Mouse (Mus musculus) kidney, embryonic 15.5 days (tissue): ENCODE measurements around the gene Hist2h2be. TPM values are rescaled to one million over a fixed set of nuclear protein-coding genes. Genes with fewer than 3 reads are reported as not detected.
"Not testable (repeated sequence)": the region's sequence is repeated elsewhere in the genome, so short reads cannot be mapped to it uniquely, and the experiment has no call there.

Source experiments
- ATAC-seq: fragments of 200-750 bp; cut with Nextera tagmentation; replicated peaks from 2 replicates; pipeline ENCODE4 v1.8.0; 2017; ENCODE audit warnings: moderate TSS enrichment; ENCODE audit not compliant: low FRiP score
- H3K27ac ChIP-seq: fragments of 300-500 bp; sonication (generic); 2 replicates; pipeline ENCODE4 v1.5.1; 2015; ENCODE audit warnings: mild to moderate bottlenecking, inconsistent platforms
- H3K27me3 ChIP-seq: fragments of 300-500 bp; sonication (generic); 2 replicates; pipeline ENCODE4 v1.6.1; 2015; ENCODE audit warnings: inconsistent platforms
- H3K36me3 ChIP-seq: fragments of 300-500 bp; sonication (generic); 2 replicates; pipeline ENCODE4 v1.6.1; 2015; ENCODE audit warnings: inconsistent platforms
- H3K4me1 ChIP-seq: fragments of 300-500 bp; sonication (generic); 2 replicates; pipeline ENCODE4 v1.6.1; 2015; ENCODE audit warnings: inconsistent platforms
- H3K4me2 ChIP-seq: fragments of 300-500 bp; sonication (generic); 2 replicates; pipeline ENCODE4 v1.6.1; 2015; ENCODE audit warnings: moderate library complexity, mild to moderate bottlenecking, inconsistent platforms
- H3K4me3 ChIP-seq: fragments of 300-500 bp; sonication (generic); replicated peaks from 2 replicates; pipeline ENCODE4 v1.5.1; 2015; ENCODE audit warnings: mild to moderate bottlenecking, inconsistent platforms
- H3K9ac ChIP-seq: fragments of 300-500 bp; sonication (generic); 2 replicates; pipeline ENCODE4 v1.6.1; 2015; ENCODE audit warnings: mild to moderate bottlenecking, inconsistent platforms
- H3K9me3 ChIP-seq: fragments of 300-500 bp; sonication (generic); replicated peaks from 2 replicates; pipeline ENCODE4 v1.6.1; 2016; ENCODE audit warnings: inconsistent platforms
- WGBS: fragments of 180-500 bp; shearing (Covaris S2); methylation state at CpG from one replicate; pipeline ENCODE4 v1.1.7; 2015; ENCODE audit warnings: mixed read lengths; 5-methylcytosine and 5-hydroxymethylcytosine counted together
- polyA plus RNA-seq: library from polyadenylated mRNA; unstranded; fragments of >200 nt; fragmentation: Nextera tagmentation; extraction: Ambion mirVana; gene quantifications from 2 replicates; pipeline ENCODE4 v1.2.1, GENCODE M21; 2015

Hist2h2be gene
- polyA plus RNA-seq, 1 experiment from 2014 or later = 12.2 TPM

- H3K27me3 ChIP-seq = no peaks in the 10 kb centered on the region
- H3K4me1 ChIP-seq = peaks cover 35% of the 10 kb centered on the region
- ATAC-seq = no peak
- H3K27ac ChIP-seq = peak overlapping the region; percentile 100
- H3K4me2 ChIP-seq = peak overlapping the region; percentile 66
- WGBS = 73% methylated on average over 7 of the region's 7 CpGs
- H3K36me3 ChIP-seq = no peaks in the 10 kb centered on the region
- H3K9ac ChIP-seq = peak overlapping the region; percentile 67; the same call in 1 of the 2 replicates
- H3K9me3 ChIP-seq = no peaks in the 10 kb centered on the region
- H3K4me3 ChIP-seq = 0 out of 2 replicates have a peak overlapping the region, but pooled peaks have one; percentile 54
These were observed 23.1 kb downstream of the Hist2h2be start for GRCm38 (mm10) chr3:96243921-96244572.

DNA sequence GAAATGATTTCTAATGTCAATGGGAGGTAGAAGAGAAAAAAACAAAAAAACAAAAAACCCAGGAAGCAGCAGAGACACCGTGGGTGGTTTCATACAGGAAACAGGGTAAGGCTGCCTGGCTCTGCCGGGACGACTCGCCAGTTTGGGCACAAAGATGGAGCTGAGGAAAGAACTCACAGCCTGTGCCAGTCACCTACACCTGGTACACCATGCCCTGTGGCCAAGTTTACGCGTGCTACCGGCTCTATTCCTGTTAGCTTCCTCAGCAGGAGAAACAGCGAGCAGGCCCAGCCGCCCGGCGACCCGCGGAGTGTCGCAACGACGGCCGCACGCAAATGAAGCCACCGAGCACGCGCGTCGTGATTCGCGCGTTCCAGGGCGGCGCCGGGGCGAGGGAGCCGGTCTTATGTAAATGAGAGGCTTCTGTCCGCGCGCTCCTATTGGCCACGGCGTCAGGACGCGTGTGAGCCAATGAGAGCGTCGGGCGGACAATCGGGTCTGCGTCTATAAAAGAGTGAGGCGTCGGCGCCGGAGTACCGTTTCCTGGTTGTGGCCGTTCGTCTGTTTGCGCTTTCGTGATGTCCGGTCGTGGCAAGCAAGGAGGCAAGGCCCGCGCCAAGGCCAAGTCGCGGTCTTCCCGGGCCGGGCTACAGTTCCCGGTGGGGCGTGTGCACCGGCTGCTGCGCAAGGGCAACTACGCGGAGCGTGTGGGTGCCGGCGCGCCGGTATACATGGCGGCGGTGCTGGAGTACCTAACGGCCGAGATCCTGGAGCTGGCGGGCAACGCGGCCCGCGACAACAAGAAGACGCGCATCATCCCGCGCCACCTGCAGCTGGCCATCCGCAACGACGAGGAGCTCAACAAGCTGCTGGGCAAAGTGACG, 24.3 kb downstream of the Hist2h2be start, which contains the start of gene Hist2h2aa1:
Hist2h2aa1 (plus strand) TSS at position 495 of the 884 bp plus-strand sequence.
- Histone ChIP-seq H3K27ac (peak within 1 kb of the TSS; percentile 100), H3K4me3 (peak within 1 kb of the TSS; percentile 54), H3K4me1 (peaks cover 44% of the 10 kb centered on the region), H3K9ac (peak within 1 kb of the TSS; percentile 67), H3K4me2 (peak within 1 kb of the TSS; percentile 66)
- H3K27me3 ChIP-seq, H3K36me3 ChIP-seq, H3K9me3 ChIP-seq: not testable (repeated sequence)
- ATAC-seq = peak; percentile 91
- under 1% methylated on average over 31 of the region's 88 CpGs for WGBS

- WGBS = 0% methylated on average over 10 of the region's 21 CpGs
- Histone ChIP-seq H3K27ac (peak overlapping the region; percentile 89), H3K4me2 (peak overlapping the region; percentile 41; the same call in 1 of the 2 replicates), H3K4me1 (peaks cover 46% of the 10 kb centered on the region), H3K4me3 (peak overlapping the region; percentile 37)
- not testable (repeated sequence) for ATAC-seq, H3K27me3 ChIP-seq, H3K9ac ChIP-seq, H3K36me3 ChIP-seq, H3K9me3 ChIP-seq
These were observed 25.1 kb downstream of the Hist2h2be start for GRCm38 (mm10) chr3:96246018-96246417.

- Histone ChIP-seq H3K27ac (peak within 1 kb of the TSS; percentile 89), H3K4me3 (peak within 1 kb of the TSS; percentile 50), H3K4me2 (peak within 1 kb of the TSS; percentile 57), H3K4me1 (peaks cover 47% of the 10 kb centered on the region), H3K9ac (peak within 1 kb of the TSS; percentile 58)
- H3K27me3 ChIP-seq, H3K9me3 ChIP-seq, H3K36me3 ChIP-seq: not testable (repeated sequence)
- WGBS = 0% methylated on average over 11 of the region's 47 CpGs
- peak; percentile 94 for ATAC-seq
These were observed 25.5 kb downstream of the Hist2h2be start, which contains the start of gene Hist2h3c1 for GRCm38 (mm10) chr3:96246427-96246856. Gene Hist2h3c1, plus strand, starts transcription at chr3:96246685.

DNA sequence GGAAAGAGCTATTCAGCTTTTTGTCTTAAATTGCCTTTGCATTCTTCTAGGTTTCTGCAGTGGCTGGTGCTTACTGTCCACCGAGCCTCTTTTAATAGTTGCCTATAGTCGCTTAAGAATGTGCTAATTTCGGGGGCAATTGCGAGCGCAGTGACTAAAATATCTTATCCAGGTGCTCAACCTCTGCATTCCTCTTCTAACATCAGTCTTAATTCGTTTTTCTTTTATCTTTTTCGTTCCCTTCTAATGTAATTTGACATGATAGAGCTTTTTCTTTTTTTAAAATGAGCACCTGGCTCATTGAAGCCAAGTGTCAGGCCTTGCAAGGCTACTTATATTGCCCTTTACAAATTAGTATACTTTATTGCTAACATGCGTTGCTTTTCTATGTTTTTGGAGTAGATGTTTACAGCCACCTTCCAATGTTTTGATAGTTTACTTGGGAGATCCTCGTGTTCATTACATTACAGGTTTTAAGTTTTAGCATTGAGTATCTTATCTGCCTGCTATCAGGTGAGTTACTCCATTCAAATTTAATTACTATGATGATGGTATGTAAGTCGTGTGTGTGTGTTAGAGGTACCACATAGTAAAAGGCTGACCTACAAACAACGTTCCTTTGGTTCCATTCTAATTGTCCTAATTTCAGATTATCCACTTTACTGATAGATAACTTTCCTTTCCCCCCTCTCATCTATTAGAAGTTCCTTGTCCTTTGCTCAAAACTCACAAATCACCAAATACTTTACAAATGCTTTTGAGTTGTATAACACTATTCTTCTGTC, 26.6 kb downstream of the Hist2h2be start:
- ATAC-seq = no peak
- H3K9ac ChIP-seq = peak overlapping the region; percentile 58
- no peaks in the 10 kb centered on the region for H3K36me3 ChIP-seq
- no peaks in the 10 kb centered on the region for H3K9me3 ChIP-seq
- H3K4me1 ChIP-seq = peaks cover 47% of the 10 kb centered on the region
- H3K4me2 ChIP-seq = peak overlapping the region; percentile 57
- 2% methylated on average over 11 of the region's 11 CpGs for WGBS
- peak overlapping the region; percentile 50 for H3K4me3 ChIP-seq
- H3K27ac ChIP-seq = peak overlapping the region; percentile 83
- no peaks in the 10 kb centered on the region for H3K27me3 ChIP-seq

GRCm38 (mm10) chr3:96248141-96249033, 27.5 kb downstream of the Hist2h2be start:
- WGBS = 42% methylated on average over 6 of the region's 6 CpGs
- peak overlapping the region; percentile 58 for H3K9ac ChIP-seq

GRCm38 (mm10) chr3:96249034-96249345, 28.1 kb downstream of the Hist2h2be start:
- no peaks in the 10 kb centered on the region for H3K36me3 ChIP-seq
- H3K9ac ChIP-seq = 0 out of 2 replicates have a peak overlapping the region, but pooled peaks have one; percentile 9
- peak overlapping the region; percentile 50 for H3K4me3 ChIP-seq
- H3K4me2 ChIP-seq = peak overlapping the region; percentile 57
- H3K9me3 ChIP-seq = no peaks in the 10 kb centered on the region
- peak overlapping the region; percentile 67 for H3K27ac ChIP-seq
- 60% methylated on average over 4 of the region's 4 CpGs for WGBS
- peaks cover 39% of the 10 kb centered on the region for H3K4me1 ChIP-seq
- H3K27me3 ChIP-seq = no peaks in the 10 kb centered on the region
- ATAC-seq = no peak

More at GRCm38 (mm10) chr3:96248141-96249033, 27.5 kb downstream of the Hist2h2be start:
- Histone ChIP-seq H3K9me3 (no peaks in the 10 kb centered on the region), H3K4me2 (peak overlapping the region; percentile 57), H3K27me3 (no peaks in the 10 kb centered on the region), H3K4me1 (peaks cover 45% of the 10 kb centered on the region), H3K4me3 (peak overlapping the region; percentile 50), H3K27ac (peak overlapping the region; percentile 83), H3K36me3 (no peaks in the 10 kb centered on the region)
- no peak for ATAC-seq

DNA sequence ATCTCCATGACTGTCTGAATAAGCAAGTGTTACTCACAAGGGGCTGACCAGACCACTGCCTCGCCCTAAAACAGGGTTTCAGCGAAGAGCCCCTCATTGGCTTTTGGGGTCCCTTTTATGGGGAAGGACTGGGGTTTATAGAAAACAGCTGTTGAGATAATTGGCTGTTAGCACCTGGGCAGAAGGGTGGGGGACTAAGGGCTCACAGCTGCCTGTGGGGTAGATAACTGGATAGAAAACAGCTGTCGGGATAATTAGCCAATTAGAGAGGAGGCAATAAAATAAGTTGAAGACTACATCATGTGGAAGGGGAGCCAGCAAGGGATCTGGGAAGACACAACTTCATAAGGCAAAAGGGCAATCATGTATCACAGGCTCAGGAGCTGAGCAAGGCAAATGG, 30.0 kb downstream of the Hist2h2be start:
- no peaks in the 10 kb centered on the region for H3K9me3 ChIP-seq
- no peak overlapping the region for H3K9ac ChIP-seq
- H3K36me3 ChIP-seq = no peaks in the 10 kb centered on the region
- ATAC-seq = no peak
- H3K4me1 ChIP-seq = peaks cover 35% of the 10 kb centered on the region
- H3K4me2 ChIP-seq = no peak overlapping the region
- peak overlapping the region; percentile 23; the same call in 1 of the 2 replicates for H3K27ac ChIP-seq
- no peak overlapping the region for H3K4me3 ChIP-seq
- 42% methylated on average over 3 of the region's 3 CpGs for WGBS
- no peaks in the 10 kb centered on the region for H3K27me3 ChIP-seq

DNA sequence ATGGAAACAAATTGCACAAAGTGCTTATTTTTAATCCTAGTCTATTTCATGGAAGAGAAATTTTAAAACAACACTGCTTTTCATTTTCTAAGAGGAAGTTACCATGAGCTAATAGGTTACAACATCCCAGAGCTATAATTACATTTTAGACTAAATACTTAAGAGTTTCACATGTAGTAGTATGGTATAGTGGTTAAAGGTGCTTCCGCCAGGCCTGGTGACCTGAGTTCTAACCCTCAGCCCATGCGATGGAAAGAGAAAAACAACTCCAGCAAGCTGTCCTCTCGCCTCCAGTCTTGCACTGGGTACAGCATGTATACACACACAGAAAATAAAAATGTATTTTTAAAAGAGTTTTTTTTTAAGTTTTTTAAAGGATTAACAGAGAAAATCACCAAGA, 30.9 kb downstream of the Hist2h2be start:
- no peak overlapping the region for H3K27ac ChIP-seq
- no peak for ATAC-seq
- 85% methylated on average over 3 of the region's 3 CpGs for WGBS

GRCm38 (mm10) chr3:96254683-96255355, 33.9 kb downstream of the Hist2h2be start:
- Histone ChIP-seq H3K4me2 (no peak overlapping the region), H3K27me3 (no peaks in the 10 kb centered on the region), H3K9ac (no peak overlapping the region), H3K27ac (no peak overlapping the region), H3K4me3 (no peak overlapping the region), H3K9me3 (no peaks in the 10 kb centered on the region), H3K36me3 (no peaks in the 10 kb centered on the region), H3K4me1 (peaks cover 15% of the 10 kb centered on the region)
- 69% methylated on average over 10 of the region's 10 CpGs for WGBS
- ATAC-seq = no peak

More for the DNA sequence above, 30.9 kb downstream of the Hist2h2be start:
- Histone ChIP-seq H3K4me1 (peaks cover 38% of the 10 kb centered on the region), H3K27me3 (no peaks in the 10 kb centered on the region), H3K4me2 (no peak overlapping the region), H3K4me3 (no peak overlapping the region), H3K36me3 (no peaks in the 10 kb centered on the region), H3K9ac (no peak overlapping the region), H3K9me3 (no peaks in the 10 kb centered on the region)
